Mouse (Mus musculus): ENCODE measurements around the gene Togaram1. TPM values are rescaled to one million over a fixed set of nuclear protein-coding genes. Genes with fewer than 3 reads are reported as not detected.

The Togaram1 gene
- polyA plus RNA-seq, 1 experiment from 2014 or later, result 28.8 TPM

GRCm38 (mm10) chr12:65065241-65065640 lies 99.6 kb downstream of the Togaram1 start:
- H3K4me1 ChIP-seq (ENCODE audit: control insufficient read depth, insufficient read depth, low read length), result no peaks in the 10 kb centered on the region
- H3K4me3 ChIP-seq (ENCODE audit: low read depth, low read length), result no peak overlapping the region
- H3K27ac ChIP-seq (replicated peaks; ENCODE audit: low read depth, low read length), result no peak overlapping the region
- WGBS, result 74% methylated on average over 2 of the region's 2 CpGs
- peaks cover 2% of the 10 kb centered on the region; the same call in 1 of the 2 replicates for H3K36me3 ChIP-seq (replicated peaks; ENCODE audit: control insufficient read depth, insufficient read depth, low read depth, low read length)
- no peak overlapping the region for H3K9ac ChIP-seq (replicated peaks; ENCODE audit: low read length)
- no peaks in the 10 kb centered on the region for H3K9me3 ChIP-seq (replicated peaks; ENCODE audit: control insufficient read depth, low read length)
- no peak overlapping the region for H3K4me2 ChIP-seq (ENCODE audit: low read depth, low read length)
- H3K27me3 ChIP-seq (ENCODE audit: control insufficient read depth, insufficient read depth, low read length), result no peaks in the 10 kb centered on the region
- ATAC-seq (replicated peaks; ENCODE audit: insufficient number of reproducible peaks, low FRiP score, low TSS enrichment, low read depth) (no peak), DNase-seq (ENCODE audit: low spot score) (no peak)

DNA sequence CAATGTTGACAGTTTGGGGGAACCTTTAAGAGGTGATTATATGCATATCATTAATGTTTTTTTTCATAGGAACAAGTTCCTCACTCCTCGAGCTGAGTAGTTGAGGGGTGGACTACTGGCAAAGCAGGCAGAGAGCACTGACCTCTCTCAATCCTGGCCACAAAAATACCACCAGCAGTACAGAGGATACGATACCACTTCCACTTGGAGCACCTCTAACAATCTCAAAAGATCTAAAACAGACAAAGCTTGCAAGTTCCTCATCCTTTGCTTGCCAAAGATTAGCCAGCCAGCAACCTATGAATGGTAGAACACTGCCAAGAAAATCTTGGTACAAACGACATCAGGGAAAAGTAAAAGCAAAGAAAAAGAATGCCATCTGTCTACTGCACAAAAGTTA lies 100.6 kb downstream of the Togaram1 start:
- Histone ChIP-seq H3K4me1 (ENCODE audit: control insufficient read depth, insufficient read depth, low read length) (no peaks in the 10 kb centered on the region), H3K36me3 (replicated peaks; ENCODE audit: control insufficient read depth, insufficient read depth, low read depth, low read length) (peaks cover 2% of the 10 kb centered on the region; the same call in 1 of the 2 replicates), H3K27ac (replicated peaks; ENCODE audit: low read depth, low read length) (no peak overlapping the region), H3K9me3 (replicated peaks; ENCODE audit: control insufficient read depth, low read length) (no peaks in the 10 kb centered on the region), H3K4me3 (ENCODE audit: low read depth, low read length) (no peak overlapping the region), H3K4me2 (ENCODE audit: low read depth, low read length) (no peak overlapping the region), H3K9ac (replicated peaks; ENCODE audit: low read length) (no peak overlapping the region), H3K27me3 (ENCODE audit: control insufficient read depth, insufficient read depth, low read length) (no peaks in the 10 kb centered on the region)
- DNase-seq (ENCODE audit: low spot score) (no peak), ATAC-seq (replicated peaks; ENCODE audit: insufficient number of reproducible peaks, low FRiP score, low TSS enrichment, low read depth) (no peak)
- 82% methylated on average over 3 of the region's 3 CpGs for WGBS

DNA sequence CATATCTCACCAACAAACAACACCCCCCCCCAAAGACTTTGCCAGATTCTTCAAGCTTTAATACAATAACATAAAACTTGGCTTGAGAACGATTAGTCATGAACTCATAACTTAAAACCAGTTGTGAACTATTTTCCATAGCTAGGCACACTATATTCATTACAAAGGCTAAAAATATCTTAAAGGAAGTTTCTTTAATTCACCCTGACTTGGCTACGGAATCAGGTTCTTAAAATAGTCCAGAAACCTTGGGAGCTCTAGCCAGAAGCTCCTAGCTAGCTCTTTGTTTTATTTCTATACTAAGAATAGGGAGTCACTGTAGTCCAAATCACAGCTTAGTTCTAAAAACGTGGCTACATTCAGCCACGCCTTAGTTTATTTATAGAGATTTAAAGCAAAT lies 102.8 kb downstream of the Togaram1 start:
- H3K36me3 ChIP-seq (replicated peaks; ENCODE audit: control insufficient read depth, insufficient read depth, low read depth, low read length), result peaks cover 2% of the 10 kb centered on the region; the same call in 1 of the 2 replicates
- no peak overlapping the region for H3K27ac ChIP-seq (replicated peaks; ENCODE audit: low read depth, low read length)
- no peak overlapping the region for H3K9ac ChIP-seq (replicated peaks; ENCODE audit: low read length)
- no peaks in the 10 kb centered on the region for H3K9me3 ChIP-seq (replicated peaks; ENCODE audit: control insufficient read depth, low read length)
- no peaks in the 10 kb centered on the region for H3K27me3 ChIP-seq (ENCODE audit: control insufficient read depth, insufficient read depth, low read length)
- no peak overlapping the region for H3K4me2 ChIP-seq (ENCODE audit: low read depth, low read length)
- WGBS, result 80% methylated on average over 4 of the region's 4 CpGs
- ATAC-seq (replicated peaks; ENCODE audit: insufficient number of reproducible peaks, low FRiP score, low TSS enrichment, low read depth) (no peak), DNase-seq (ENCODE audit: low spot score) (no peak)
- no peaks in the 10 kb centered on the region for H3K4me1 ChIP-seq (ENCODE audit: control insufficient read depth, insufficient read depth, low read length)
- H3K4me3 ChIP-seq (ENCODE audit: low read depth, low read length), result no peak overlapping the region

Other genes with a start within 250 kb of the Togaram1 start
- gene Gm527, start 47.9 kb upstream of the Togaram1 start, polyA plus RNA-seq (2014; fragmentation: Nextera tagmentation; extraction: Ambion mirVana), result 2.8 and 3.2 TPM in 2 replicates
- gene Klhl28, start 270 bp upstream of the Togaram1 start, polyA plus RNA-seq (2014; fragmentation: Nextera tagmentation; extraction: Ambion mirVana), result 11.0 and 13.4 TPM in 2 replicates
- 67.2 and 77.9 TPM in 2 replicates for gene Prpf39, start 70.5 kb downstream of the Togaram1 start, polyA plus RNA-seq (2014; fragmentation: Nextera tagmentation; extraction: Ambion mirVana)
- gene Fkbp3, start 108.2 kb downstream of the Togaram1 start, polyA plus RNA-seq (2014; fragmentation: Nextera tagmentation; extraction: Ambion mirVana), result 689 and 760 TPM in 2 replicates
- gene Fancm, start 109.8 kb downstream of the Togaram1 start, polyA plus RNA-seq (2014; fragmentation: Nextera tagmentation; extraction: Ambion mirVana), result 14.4 and 14.8 TPM in 2 replicates
- gene Mis18bp1, start 206.8 kb downstream of the Togaram1 start, polyA plus RNA-seq (2014; fragmentation: Nextera tagmentation; extraction: Ambion mirVana), result 88.9 and 102 TPM in 2 replicates

Data from embryonic facial prominence, embryonic 11.5 days (tissue).